Mouse (Mus musculus) kidney, embryonic 16.5 days (tissue): Measurements from ENCODE around the gene Naaladl2. TPM values are rescaled to one million over a fixed set of nuclear protein-coding genes. Genes with fewer than 3 reads are reported as not detected.
"Not testable (repeated sequence)": the region's sequence is repeated elsewhere in the genome, so short reads cannot be mapped to it uniquely, and the experiment has no call there.

Source experiments
- ATAC-seq: fragments of 200-750 bp; cut with Nextera tagmentation; 2 replicates; pipeline ENCODE4 v1.8.0; 2017; ENCODE audit warnings: moderate TSS enrichment; ENCODE audit not compliant: low FRiP score, low TSS enrichment
- H3K27ac ChIP-seq: fragments of 300-500 bp; sonication (generic); 2 replicates; pipeline ENCODE4 v1.5.1; 2014; ENCODE audit warnings: low read length
- H3K27me3 ChIP-seq: fragments of 300-500 bp; sonication (generic); 2 replicates; pipeline ENCODE4 v1.6.1; 2014; ENCODE audit warnings: low read length, control low read depth, mixed read lengths; ENCODE audit not compliant: insufficient read depth
- H3K36me3 ChIP-seq: fragments of 300-500 bp; sonication (generic); 2 replicates; pipeline ENCODE4 v1.6.1; 2014; ENCODE audit warnings: low read length, control low read depth, mixed read lengths; ENCODE audit not compliant: insufficient read depth
- H3K4me1 ChIP-seq: fragments of 300-500 bp; sonication (generic); 2 replicates; pipeline ENCODE4 v1.6.1; 2014; ENCODE audit warnings: low read length, control low read depth, mixed read lengths; ENCODE audit not compliant: insufficient read depth
- H3K4me2 ChIP-seq: fragments of 300-500 bp; sonication (generic); replicated peaks from 2 replicates; pipeline ENCODE4 v1.6.1; 2014; ENCODE audit warnings: low read depth, low read length
- H3K4me3 ChIP-seq: fragments of 300-500 bp; sonication (generic); 2 replicates; pipeline ENCODE4 v1.5.1; 2014; ENCODE audit warnings: mild to moderate bottlenecking, low read length
- H3K9ac ChIP-seq: fragments of 300-500 bp; sonication (generic); replicated peaks from 2 replicates; pipeline ENCODE4 v1.6.1; 2014; ENCODE audit warnings: low read length
- H3K9me3 ChIP-seq: fragments of 300-500 bp; sonication (generic); 2 replicates; pipeline ENCODE4 v1.6.1; 2016; ENCODE audit warnings: low read length, control low read depth
- WGBS: fragments of 180-500 bp; shearing (Covaris S2); extraction: QIAGEN DNeasy Blood & Tissue Kit; methylation state at CpG from one replicate; pipeline ENCODE4 v1.1.7; 2014; 5-methylcytosine and 5-hydroxymethylcytosine counted together
- polyA plus RNA-seq: library from polyadenylated mRNA; unstranded; fragments of >200 nt; fragmentation: Nextera tagmentation; extraction: Ambion mirVana; gene quantifications from 2 replicates; pipeline ENCODE4 v1.2.1, GENCODE M21; 2015

Gene Naaladl2
- polyA plus RNA-seq, 1 experiment from 2014 or later, result 3.3 TPM

- H3K4me2 ChIP-seq, result no peak overlapping the region
- H3K4me1 ChIP-seq, result no peaks in the 10 kb centered on the region
- H3K27ac ChIP-seq, result no peak overlapping the region
- H3K4me3 ChIP-seq, result no peak overlapping the region
- H3K9ac ChIP-seq, result no peak overlapping the region
- no peaks in the 10 kb centered on the region for H3K27me3 ChIP-seq
- no peaks in the 10 kb centered on the region for H3K9me3 ChIP-seq
- ATAC-seq, result no peak
- H3K36me3 ChIP-seq, result no peaks in the 10 kb centered on the region
Measured at GRCm38 (mm10) chr3:24163992-24164391, 980.1 kb downstream of the Naaladl2 start.

GRCm38 (mm10) chr3:24151086-24151815 is 992.8 kb downstream of the Naaladl2 start:
- H3K27ac ChIP-seq, H3K36me3 ChIP-seq, H3K4me1 ChIP-seq, H3K4me3 ChIP-seq, H3K4me2 ChIP-seq, H3K9me3 ChIP-seq, ATAC-seq, H3K27me3 ChIP-seq, H3K9ac ChIP-seq: not testable (repeated sequence)
- WGBS, result 83% methylated on average over 4 of the region's 4 CpGs

GRCm38 (mm10) chr3:24142808-24143207 is 1001.3 kb downstream of the Naaladl2 start:
- Histone ChIP-seq H3K4me3 (no peak overlapping the region), H3K9me3 (no peaks in the 10 kb centered on the region), H3K4me1 (no peaks in the 10 kb centered on the region), H3K36me3 (no peaks in the 10 kb centered on the region), H3K9ac (no peak overlapping the region), H3K4me2 (no peak overlapping the region), H3K27me3 (no peaks in the 10 kb centered on the region), H3K27ac (no peak overlapping the region)
- no peak for ATAC-seq
- 97% methylated on average over 1 of the region's 1 CpGs for WGBS

GRCm38 (mm10) chr3:24138002-24138401 is 1006.1 kb downstream of the Naaladl2 start:
- Histone ChIP-seq H3K36me3 (no peaks in the 10 kb centered on the region), H3K4me2 (no peak overlapping the region), H3K4me3 (no peak overlapping the region), H3K27me3 (no peaks in the 10 kb centered on the region), H3K9me3 (no peaks in the 10 kb centered on the region), H3K4me1 (no peaks in the 10 kb centered on the region), H3K27ac (no peak overlapping the region), H3K9ac (no peak overlapping the region)
- ATAC-seq, result no peak
- WGBS, result 71% methylated on average over 1 of the region's 1 CpGs

GRCm38 (mm10) chr3:24126200-24126599 is 1017.9 kb downstream of the Naaladl2 start:
- Histone ChIP-seq H3K4me1 (no peaks in the 10 kb centered on the region), H3K27ac (no peak overlapping the region), H3K27me3 (no peaks in the 10 kb centered on the region), H3K4me2 (no peak overlapping the region), H3K9ac (no peak overlapping the region), H3K4me3 (no peak overlapping the region), H3K36me3 (no peaks in the 10 kb centered on the region), H3K9me3 (no peaks in the 10 kb centered on the region)
- ATAC-seq, result no peak
- 78% methylated on average over 1 of the region's 1 CpGs for WGBS

- H3K27me3 ChIP-seq, result no peaks in the 10 kb centered on the region
- H3K4me1 ChIP-seq, result no peaks in the 10 kb centered on the region
- 74% methylated on average over 2 of the region's 2 CpGs for WGBS
- H3K9me3 ChIP-seq, result no peaks in the 10 kb centered on the region
- no peak for ATAC-seq
- H3K9ac ChIP-seq, result no peak overlapping the region
- no peak overlapping the region for H3K27ac ChIP-seq
- no peak overlapping the region for H3K4me3 ChIP-seq
- no peaks in the 10 kb centered on the region for H3K36me3 ChIP-seq
- no peak overlapping the region for H3K4me2 ChIP-seq
Measured at GRCm38 (mm10) chr3:24124034-24124433, 1020.0 kb downstream of the Naaladl2 start.

- WGBS, result 90% methylated on average over 6 of the region's 6 CpGs
- no peaks in the 10 kb centered on the region for H3K4me1 ChIP-seq
- no peak for ATAC-seq
- no peak overlapping the region for H3K4me3 ChIP-seq
- H3K9me3 ChIP-seq, result no peaks in the 10 kb centered on the region
- no peaks in the 10 kb centered on the region for H3K36me3 ChIP-seq
- H3K27ac ChIP-seq, result no peak overlapping the region
- no peak overlapping the region for H3K9ac ChIP-seq
- H3K4me2 ChIP-seq, result no peak overlapping the region
- H3K27me3 ChIP-seq, result no peaks in the 10 kb centered on the region
Measured at GRCm38 (mm10) chr3:24118136-24118535, 1025.9 kb downstream of the Naaladl2 start.

DNA sequence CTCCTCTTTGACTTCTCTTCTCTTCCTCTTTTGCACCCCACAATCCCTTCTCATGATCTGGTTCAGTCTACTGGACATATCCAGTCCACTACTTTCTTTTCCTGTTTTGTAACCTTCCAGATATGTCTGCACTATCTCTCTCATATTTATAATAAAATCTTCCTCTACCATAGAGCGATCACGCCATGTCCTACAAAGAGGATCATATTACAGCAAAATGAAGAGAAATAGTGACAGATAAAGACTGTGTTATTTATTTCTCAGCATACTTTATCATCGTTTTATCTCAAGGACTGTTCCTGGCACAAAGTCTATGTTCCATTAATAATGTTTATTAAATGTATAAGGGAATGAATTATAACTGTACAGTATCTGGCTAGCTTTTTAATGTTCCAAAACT is 1029.2 kb downstream of the Naaladl2 start:
- no peaks in the 10 kb centered on the region for H3K9me3 ChIP-seq

GRCm38 (mm10) chr3:24113360-24113759 is 1030.7 kb downstream of the Naaladl2 start:
- Histone ChIP-seq H3K9me3 (no peaks in the 10 kb centered on the region), H3K27ac (no peak overlapping the region), H3K4me3 (no peak overlapping the region), H3K36me3 (no peaks in the 10 kb centered on the region), H3K4me1 (no peaks in the 10 kb centered on the region), H3K4me2 (no peak overlapping the region), H3K9ac (no peak overlapping the region), H3K27me3 (no peaks in the 10 kb centered on the region)
- 81% methylated on average over 2 of the region's 2 CpGs for WGBS
- ATAC-seq, result no peak

More for the DNA sequence above, 1029.2 kb downstream of the Naaladl2 start:
- Histone ChIP-seq H3K4me2 (no peak overlapping the region), H3K27me3 (no peaks in the 10 kb centered on the region), H3K4me3 (no peak overlapping the region), H3K36me3 (no peaks in the 10 kb centered on the region), H3K9ac (no peak overlapping the region), H3K27ac (no peak overlapping the region), H3K4me1 (no peaks in the 10 kb centered on the region)
- WGBS, result 69% methylated on average over 3 of the region's 3 CpGs
- no peak for ATAC-seq

DNA sequence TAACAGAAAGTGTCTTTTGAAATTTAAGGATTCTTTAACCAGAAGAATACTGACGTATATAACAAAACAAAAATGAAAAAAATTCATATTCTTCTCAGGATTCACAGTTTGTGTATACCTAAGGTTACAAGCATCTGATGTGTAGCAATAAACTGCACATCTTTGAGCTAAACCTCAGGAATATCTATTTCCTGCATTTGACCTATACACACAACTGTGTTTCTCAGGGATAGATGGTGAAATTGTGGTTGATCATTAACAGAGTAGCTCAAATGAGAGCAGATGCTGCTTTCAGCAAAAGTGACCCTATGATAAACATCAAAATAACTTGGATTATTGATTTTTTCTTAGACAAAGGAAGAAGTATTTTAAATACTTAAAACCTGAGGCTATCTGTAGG is 1037.7 kb downstream of the Naaladl2 start:
- 96% methylated on average over 1 of the region's 1 CpGs for WGBS
- no peaks in the 10 kb centered on the region for H3K27me3 ChIP-seq
- H3K36me3 ChIP-seq, result no peaks in the 10 kb centered on the region
- no peaks in the 10 kb centered on the region for H3K9me3 ChIP-seq
- H3K4me2 ChIP-seq, result no peak overlapping the region
- no peak overlapping the region for H3K9ac ChIP-seq
- H3K27ac ChIP-seq, result no peak overlapping the region
- H3K4me3 ChIP-seq, result no peak overlapping the region
- H3K4me1 ChIP-seq, result no peaks in the 10 kb centered on the region
- ATAC-seq, result no peak
